Mouse (Mus musculus): ENCODE data around the gene Tns1.

Tns1 gene

DNA sequence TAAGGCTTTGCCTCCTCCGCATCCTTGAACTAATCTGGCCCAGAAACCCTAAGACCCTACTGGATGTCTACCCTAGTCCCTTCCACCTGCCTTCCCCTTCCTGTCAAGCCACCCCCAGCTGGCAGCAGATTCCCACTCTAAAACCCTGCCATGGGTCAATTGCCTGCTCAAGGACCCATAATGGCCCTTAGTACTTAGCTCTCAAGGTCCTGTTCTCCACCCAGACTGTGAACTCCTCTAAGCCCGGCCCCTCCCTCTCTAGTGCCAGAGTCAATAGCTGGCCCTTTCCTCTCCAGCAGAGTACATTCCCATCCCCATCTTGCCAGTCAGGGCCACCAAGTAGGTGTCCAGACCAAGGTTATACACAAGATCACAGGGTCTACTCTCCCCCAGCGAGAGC is 115.3 kb downstream of the Tns1 start:
- no peak for DNase-seq

DNA sequence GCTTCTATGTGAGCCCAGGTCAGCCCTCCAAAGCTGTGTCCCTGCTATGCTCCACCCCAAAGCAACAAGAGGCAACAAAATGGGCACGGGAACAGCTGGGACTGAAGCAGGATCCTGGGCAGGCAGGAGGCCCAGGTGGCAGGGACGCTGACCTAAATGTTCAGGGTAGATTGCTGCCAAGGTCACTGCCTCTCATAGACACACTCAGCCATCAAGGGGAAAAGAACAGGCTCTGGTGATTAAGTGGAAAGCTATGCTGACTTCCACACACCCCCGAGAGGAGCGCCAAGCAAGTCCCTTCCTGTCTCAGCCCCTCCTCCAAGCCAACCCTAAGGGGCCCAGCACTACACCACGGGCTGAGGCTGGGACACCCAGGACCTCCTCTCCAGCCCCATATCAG is 115.8 kb downstream of the Tns1 start:
- DNase-seq = no peak

DNA sequence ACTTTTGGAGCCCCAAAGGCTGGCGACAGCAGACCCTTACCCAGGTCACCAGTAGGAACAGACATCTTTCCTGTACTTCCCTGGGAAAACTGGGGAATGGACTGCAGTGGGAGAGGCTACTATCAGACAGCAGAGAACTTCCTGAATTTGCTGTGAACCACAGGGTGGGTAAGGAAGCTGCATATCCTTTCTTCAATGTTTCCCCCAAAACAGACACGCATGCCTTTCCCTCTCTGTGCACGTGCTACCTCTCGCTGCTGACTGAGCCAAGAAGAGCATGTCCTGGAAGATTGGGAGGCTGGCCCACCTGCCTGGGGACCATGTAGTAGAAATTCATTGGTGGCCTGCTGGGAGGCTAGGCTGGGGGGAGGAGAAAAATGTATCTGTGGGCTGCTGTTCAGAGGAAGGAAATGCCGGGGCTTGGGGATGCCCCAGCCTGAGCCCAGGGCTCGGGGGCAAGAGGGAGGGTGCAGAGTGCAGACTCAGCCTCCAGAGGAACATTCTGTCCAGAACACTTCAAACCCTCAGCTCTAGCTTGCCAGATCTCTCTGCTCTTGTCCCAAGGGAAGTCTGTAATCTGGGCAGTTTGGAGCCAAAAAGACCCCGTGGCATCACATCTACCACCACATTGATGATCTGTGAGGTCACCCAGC is 116.7 kb downstream of the Tns1 start:
- DNase-seq = no peak

DNA sequence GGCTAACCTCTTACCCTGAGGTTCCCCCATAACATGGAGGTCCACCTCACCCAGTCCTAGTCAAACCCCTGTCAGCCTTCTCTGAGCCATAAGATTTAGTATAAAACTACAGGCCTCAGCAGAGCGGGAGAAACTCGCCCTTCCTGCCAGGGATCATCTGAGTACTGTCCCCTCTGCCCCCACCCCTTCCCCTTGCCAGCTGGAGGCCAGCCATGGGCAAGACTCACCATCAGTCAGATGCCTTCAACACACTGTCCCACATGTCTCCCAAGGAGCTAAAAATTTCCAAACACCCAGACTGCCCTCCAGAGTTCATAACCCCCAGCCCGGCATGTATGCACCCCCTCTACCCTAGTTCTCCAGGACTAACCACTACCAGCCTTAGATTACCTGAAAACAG is 119.2 kb downstream of the Tns1 start:
- no peak for DNase-seq

DNA sequence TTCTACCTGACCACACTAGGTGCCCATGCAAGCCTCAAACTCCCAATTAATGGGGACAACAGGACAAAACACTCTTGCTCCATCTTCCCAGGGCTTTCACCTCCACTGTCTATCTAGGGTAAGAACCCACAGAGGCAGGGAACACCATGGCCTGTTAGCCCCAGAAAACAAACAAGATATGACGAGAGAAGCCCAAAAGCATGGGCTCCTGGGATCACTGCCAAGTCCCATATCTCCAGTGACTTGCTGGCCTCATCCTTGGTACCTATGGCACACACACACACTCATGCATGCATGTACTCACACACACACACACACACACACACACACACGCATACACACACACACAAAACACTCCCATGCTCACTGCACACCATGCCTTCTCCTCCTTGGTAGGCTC is 120.5 kb downstream of the Tns1 start:
- no peak for DNase-seq

DNA sequence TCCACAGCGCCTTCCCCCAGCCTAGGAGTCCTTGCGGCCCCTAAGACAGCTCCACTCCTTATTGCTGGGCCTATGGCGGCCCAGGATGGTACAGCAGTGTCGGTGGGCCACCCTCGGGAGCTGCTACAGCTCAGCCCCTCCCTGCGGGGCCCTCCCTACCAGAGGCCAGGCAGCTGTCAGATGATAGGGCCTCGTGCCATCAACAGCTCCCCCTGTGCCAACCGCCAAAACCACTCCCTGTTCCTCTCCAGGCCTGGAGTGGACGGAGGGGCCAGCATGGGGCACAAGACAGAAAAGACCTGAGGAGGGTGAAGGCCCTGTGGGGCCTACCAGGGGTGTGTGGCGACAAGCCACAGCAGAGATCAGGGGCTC is 122.8 kb downstream of the Tns1 start:
- DNase-seq = no peak

DNA sequence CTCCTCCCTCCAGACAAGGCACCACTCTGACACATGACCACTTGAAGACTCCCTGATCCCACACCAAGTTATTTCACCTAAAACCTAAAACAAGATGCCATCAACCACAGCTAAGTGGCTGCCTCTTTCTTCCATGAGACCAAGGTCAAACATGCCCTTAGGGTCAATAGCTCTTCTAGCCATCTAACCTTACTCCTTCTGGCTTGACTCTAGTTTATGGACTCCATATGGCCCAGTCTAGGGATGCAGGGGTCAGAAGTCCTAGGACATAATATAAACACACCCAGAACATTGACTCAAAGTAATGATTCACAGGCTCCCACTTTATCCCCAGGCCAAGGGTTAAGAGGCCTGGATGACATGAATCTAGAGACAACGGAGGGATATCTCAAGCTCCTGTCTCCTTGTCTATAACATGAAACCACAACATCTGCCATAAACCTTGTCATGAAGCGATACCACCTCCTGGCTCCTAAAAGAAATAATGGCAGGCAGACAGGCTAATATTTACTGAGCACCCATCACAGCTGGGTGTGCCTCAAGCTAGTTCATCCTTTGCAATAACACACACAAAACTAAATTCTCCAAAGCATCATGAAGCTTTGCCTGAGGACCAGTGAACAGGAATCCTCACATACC is 123.3 kb downstream of the Tns1 start:
- DNase-seq = no peak

DNA sequence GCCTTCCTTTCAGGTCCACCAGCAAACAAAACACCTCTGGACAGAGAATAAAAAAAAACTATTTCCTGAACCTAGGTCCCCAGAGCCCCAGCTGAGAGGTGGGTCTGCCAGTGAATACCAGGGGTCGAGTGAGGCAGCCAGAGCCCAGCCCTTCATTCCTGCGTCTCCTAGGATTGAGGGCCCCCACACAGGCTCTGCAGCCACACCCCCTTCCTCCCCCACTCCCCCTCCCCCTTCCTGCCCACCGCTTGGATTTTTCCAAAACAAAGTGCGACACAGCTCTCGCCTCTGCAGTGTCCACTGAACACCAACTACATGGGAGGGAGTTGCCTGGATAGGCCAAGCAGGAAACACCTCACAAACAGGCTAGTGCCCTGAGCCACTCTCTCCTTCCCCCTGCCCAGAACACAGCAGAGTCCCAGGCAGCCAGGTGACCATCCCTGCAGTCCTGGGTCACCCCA is 124.0 kb downstream of the Tns1 start:
- DNase-seq = no peak

DNA sequence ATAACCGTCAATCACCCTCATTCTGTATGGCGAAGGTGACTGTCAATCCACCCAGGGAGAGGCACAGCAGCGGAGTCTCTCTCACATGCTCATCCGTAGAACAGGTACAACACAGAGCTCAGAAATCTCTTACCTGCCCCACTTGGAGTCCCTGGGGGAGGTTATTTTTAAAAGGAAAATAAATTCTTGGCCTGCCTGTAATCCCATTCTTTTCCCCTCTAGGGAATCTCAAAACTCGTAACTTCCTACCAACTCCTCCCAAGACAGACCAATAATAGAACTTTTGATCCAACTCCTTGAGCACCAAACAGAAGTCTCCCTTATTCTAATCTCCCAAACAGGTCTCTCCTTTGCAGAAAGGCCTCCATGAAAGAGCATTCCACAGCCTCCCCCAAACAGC is 124.7 kb downstream of the Tns1 start:
- no peak for DNase-seq

DNA sequence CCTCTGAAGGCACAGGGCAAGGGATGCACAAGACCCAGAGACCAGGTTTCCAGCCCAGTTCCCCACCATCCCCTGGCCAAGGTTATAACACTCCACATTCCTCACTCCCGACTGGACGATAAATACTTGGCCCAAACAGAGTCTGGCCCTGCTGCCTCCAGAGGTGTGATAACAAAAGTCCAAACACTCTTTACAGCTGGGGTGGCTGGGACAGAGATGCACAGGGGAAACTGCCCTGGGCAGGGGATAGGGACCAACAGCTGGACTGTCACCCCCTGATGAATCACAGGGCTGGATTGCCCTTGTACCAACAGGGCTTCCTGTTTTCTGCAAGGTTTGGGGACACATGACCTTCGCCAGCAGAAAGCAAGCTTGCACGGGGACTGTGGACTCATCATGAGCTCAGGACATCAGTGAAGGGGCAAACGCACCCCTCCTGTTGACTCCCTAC is 125.3 kb downstream of the Tns1 start:
- no peak for DNase-seq

DNA sequence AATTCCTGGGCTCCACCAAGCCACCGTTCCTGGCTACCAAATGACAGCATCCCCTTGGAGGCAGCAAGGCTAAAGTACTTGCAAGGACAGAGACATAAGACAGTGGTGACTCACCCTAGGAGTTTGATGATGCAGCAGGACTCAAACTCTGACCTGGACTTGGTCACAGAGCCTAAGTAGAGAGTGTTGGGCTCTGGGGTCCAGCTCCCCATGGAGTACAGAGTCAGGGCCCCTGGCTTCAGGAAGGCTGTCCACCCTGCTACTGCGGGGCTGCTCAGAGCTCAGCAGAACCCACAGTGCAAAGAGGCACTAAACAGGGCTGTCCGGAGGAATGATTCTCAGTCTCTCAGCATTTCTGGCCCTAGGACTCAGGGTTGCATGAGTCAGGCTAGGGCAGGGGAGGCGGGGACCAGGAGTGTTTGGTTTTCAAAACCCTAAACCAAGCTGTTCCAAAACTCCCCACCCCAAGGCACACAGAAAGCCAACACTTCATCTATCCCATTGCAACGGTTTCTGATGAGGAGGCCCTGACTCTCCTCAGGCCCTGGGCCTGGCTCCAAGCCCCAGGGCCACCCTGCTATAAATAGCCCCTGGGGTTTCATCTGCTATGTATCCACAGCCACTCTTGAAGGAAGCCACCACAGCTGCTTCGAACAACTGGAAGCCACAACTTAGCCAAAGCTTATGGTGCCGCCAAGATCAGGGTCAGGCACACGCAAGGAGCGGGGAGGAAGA is 126.0 kb downstream of the Tns1 start:
- no peak for DNase-seq

DNA sequence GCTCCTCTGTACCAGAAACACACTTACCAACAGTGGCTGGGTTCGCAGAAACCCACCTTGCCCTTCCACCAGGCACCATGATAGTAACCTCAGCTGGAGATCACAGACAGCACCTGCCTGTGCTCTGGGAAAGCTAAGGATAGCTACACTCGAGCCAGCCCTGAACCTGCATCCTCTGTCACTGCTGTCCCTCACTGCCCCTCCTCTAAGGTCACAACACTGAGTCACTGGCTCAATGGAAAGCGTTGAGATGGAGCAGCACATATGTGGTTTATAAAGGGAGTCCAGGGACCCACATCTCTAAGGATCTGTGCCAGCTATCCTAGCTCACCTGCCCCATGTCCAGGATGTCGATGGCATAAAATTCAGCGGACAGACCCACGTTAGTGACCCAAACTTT is 126.9 kb downstream of the Tns1 start:
- DNase-seq = no peak

DNA sequence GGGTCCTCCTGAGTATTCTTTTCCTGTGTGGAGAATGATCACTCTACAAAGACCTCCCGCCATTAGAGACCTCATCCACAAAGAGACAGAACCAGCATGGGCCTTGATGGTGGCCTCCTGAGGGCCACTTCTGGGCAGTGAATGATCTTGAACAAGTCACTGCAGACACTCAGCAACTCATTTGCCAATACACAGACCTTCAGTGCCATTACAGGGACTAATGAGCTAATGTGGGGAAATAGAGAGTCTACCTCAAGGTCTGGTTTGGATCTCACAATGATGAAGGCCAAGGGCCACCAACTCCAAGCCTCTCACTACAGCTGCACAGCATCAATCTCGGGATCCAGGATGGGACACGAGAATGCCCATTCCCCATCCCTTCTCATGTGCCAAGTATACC is 127.6 kb downstream of the Tns1 start:
- DNase-seq = no peak

DNA sequence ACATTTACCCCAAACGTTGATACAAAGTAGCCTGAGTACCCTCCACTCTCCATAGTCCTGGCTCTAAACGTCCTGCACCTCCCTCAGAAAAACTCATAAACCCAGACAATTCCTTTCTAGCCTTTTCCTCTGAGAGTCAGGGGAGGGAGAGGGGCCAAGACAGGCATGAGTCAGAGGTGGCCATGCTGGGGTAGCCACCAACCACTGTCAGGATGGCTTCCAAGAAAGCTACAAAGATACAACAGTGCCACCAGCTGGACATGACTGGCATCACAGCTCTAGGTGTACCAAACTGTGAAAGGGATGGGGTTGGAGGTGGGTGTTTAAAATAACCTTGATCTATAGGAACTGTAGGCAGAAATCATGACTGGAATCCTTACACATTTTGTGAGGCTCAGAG is 128.0 kb downstream of the Tns1 start:
- peak; percentile 67 for DNase-seq

DNA sequence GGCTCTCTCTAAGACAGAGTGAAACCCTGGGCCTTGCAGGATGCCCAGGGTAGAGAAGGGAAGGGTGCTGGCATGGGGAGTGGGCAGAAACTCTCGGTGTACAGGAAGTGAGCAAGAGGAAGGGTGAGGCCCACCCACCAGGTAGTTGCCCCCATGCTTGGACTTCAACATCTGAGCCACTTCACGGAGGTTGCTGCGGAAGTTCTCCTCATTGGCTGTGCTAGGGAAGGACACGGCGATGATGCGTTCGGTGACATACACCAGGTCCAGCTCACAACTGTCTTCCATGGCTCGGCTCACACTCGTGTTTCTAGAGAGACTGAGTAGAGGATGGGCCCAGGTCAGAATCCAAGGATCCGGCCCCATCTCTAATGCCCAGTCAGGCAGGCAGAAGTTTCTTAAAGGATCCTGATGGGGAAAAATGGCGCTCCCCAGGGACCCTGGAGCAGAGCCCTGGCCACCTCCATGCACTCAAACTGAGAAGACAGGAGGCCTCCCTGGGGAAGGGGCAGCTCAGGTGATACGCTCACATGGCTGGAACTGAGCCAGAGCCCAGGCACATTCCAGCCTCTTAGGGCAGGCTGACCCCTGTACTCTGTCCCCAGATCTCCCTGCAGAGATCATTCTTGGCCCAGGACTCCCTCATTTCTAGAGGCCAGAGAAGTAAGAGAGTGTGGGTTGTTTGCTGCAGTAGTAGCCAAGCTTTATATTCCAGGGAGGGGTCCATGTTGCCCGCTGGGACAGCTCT is 129.0 kb downstream of the Tns1 start:
- DNase-seq = no peak

DNA sequence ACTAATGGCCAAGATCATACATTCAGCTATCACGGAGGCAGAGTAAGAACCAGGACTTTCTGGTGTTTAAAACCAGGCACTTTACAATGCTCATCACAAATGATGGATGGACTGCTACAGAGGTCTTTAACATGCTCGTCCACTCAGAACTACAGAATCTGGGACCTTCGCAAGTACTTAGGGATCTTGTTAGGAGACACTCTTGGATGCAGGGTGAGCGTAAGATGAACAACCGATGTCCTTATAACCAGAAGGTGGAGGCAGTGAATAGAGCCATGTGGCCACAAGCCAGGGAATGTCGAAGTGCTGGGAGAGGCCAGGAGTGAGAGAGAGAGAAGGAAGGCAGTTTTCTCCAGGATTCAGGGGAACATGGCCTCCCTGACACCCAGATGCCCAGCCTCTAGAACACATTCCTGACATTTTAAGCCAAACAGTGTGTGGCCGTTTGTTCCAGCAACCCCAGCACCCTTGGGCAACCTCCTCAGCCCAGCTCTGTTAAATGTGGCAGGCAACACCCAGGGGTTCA is 130.3 kb downstream of the Tns1 start:
- DNase-seq = no peak

DNA sequence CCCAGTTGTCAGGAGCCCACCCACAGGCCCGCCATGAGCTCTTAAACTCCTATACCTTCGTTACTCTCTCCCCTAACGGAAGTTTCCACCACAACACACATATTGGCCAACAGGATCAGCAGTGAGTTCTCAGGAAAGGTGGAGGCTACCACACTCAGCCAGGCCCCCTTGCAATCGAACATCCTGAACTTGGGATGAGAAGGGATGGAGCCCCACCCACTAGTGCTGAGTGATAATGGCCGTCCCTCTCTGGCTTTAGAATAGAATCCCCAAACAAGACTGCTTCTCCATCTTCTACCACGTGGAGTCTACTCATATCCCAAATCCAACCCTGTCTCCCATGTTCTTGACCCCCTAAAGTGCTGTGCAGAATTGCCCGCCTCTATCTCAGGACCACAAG is 131.0 kb downstream of the Tns1 start:
- no peak for DNase-seq

DNA sequence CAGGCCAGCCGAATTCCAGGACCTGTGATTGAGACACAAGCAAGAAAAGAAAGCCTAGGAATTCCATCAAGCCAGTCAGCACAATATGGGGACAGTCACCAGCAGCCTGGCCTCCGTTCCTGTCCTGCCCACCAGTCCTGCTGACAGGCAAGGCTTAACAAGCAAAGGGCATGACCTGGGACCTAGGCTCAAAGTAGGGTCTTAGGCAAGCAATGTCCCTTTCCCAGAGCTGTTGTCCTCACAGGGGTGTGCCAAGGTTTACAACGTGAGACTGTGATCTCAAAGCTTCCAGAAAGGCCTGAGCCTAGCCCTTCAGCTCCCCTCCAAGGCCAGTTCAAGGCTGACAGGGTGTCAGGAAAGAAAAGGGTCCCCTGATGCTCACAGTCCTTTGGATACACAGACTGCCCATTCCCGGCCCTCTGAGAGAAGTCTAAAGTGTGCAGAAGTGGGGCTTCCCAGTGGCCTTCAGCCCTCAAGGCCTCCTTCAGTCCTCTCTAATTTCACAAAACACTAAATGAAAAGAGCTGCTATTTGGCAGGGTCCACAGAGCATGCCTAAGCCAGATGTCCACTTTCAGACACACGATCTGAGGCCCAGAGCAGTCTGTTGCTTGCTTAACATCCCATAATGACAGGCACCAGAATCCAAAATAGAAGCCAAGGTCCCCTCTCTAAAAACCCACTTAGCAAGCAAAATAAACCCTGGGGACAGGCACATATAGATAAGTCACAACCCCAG is 131.9 kb downstream of the Tns1 start:
- DNase-seq = no peak

DNA sequence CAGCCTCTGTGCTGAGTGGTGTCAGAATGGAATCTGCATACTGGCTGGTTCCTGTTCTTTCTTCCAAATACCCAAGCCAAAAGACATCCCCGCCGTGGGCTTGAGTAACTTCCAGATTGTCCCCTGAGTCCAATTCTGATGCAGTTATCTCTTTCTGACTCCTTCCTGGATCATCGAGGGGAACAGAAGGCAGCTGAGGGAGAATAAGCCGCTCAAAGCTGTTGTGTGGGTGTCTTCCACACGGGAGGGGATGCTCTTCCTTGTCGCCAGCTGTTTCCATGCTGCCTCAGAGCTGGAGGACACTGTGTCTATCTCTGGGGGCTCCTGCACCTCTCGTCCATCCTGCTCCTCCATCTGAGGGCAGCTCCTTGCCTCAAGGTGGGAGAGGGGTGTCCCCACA is 133.0 kb downstream of the Tns1 start:
- peak; percentile 20 for DNase-seq

DNA sequence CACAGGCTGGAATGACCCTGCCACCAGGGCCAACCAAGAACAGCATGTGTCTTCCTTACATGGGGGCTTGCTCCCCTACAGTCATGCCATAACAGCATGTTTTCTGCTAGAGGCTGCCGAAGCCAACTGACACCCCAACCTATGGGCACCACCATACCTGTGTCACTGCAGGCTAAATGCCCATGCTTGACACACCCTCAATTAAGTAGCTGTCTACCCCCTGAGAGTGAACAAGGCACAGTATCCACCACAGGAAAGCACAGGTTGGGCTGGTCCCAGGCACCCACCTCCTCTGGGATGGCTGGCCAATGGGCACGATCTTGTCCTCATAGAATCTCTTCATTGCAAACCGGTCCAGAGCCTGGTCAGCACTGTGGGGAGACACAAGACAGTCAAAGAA is 134.2 kb downstream of the Tns1 start:
- DNase-seq = no peak

DNA sequence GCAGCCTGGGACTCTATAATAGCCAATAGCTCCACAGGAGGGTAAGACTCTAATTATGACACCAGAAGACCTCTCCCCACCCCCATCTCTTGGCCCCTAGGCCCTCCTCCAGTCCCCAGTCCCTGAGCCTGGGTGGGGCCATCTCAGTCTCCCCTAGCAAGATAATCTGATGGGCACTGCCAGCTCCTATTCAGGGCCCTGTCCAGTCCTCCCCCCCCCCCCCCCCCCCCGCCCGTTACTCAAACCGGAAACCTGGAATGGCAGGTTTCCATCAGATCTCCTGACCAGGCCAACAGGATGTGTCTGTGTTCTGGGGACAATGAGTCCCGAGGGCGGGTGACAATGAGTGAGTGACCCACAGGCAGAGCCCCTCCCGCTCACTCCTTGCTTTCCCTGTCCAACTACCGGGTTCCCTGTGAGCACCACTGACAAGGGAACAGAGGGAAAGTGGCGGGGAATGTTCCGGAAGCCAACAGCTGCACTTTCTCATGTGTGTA is 136.5 kb downstream of the Tns1 start:
- no peak for DNase-seq

DNA sequence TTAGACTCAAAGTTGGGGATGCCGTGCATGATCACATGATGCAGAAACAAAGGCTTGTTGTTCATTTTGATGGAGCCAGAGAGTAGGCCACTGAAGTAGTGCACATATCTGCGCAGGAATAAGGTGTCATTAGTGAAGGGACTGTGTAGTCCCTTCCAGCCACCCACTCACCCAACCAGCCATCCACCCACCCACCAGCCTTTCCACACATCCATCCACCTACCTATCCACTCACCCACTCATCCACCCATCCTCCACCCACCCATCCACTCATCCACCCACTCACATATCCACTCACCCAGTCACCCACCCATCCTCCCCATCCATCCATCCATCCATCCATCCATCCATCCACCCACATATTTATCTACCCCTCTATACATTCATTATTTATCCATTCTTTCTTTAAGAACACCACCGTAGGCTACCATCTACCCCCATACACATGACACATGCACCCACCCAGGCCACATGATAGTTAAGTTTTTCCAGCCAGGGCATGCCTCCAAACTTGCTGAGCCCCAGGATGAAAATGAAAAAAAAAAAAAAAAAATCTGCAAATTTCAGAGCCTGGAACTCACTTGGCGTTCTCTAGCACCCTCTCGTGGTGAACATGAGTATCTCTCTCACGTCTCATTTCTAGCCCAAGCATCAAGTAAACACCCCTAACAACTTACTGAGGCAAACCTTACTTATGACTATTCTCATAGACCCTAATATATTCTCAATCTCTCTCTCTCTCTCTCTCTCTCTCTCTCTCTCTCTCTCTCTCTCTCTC is 137.8 kb downstream of the Tns1 start:
- DNase-seq = peak; percentile 25

Measured in right cerebral cortex, postnatal 14 days (tissue).